Mouse (Mus musculus) ES-Bruce4 (cell line): ENCODE data around the gene Cenpx.

ENCODE experiments used
- EP300 ChIP-seq: IDR thresholded peaks from 2 replicates; pipeline ENCODE4 v1.6.1; 2011; ENCODE audit warnings: low read depth, low read length; ENCODE audit not compliant: insufficient read depth
- POLR2A ChIP-seq: IDR thresholded peaks from one replicate; pipeline ENCODE4 v1.8.1; 2011; ENCODE audit warnings: low read length; ENCODE audit not compliant: insufficient read depth

GRCm38 (mm10) chr11:120683536-120683935 is 30.0 kb downstream of the Cenpx start:
- no peak for TF ChIP-seq EP300
- no peak for TF ChIP-seq POLR2A
